Mouse (Mus musculus): ENCODE data around the gene Prkg1. TPM values are rescaled to one million over a fixed set of nuclear protein-coding genes. Genes with fewer than 3 reads are reported as not detected.

Gene Prkg1
- polyA plus RNA-seq, 1 experiment from 2014 or later: 8.1 TPM

DNA sequence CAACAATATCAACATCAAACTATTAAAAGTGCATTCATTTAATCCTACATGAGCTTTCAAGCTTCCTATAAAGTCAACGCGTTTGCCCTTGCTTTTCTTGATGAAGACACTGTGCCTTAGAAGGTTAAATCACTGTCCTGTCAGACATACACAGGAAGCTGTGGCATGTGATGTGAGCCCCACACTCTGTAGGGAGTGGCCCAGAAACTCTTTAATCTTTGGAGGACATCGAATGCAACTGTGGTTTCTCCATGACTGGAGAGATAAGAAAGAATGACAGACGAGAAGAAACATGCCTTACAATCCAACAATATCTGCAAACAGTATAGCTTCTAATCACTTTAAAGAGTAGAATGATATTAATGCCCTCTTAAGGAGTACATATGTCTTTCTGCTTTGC, 903.4 kb downstream of the Prkg1 start:
- no peak overlapping the region for H3K27ac ChIP-seq (replicated peaks)
- no peak overlapping the region for H3K4me3 ChIP-seq (replicated peaks)
- no peaks in the 10 kb centered on the region for H3K36me3 ChIP-seq
- 90% methylated on average over 4 of the region's 4 CpGs for WGBS
- no peaks in the 10 kb centered on the region for H3K9me3 ChIP-seq (replicated peaks)
- H3K9ac ChIP-seq (replicated peaks): no peak overlapping the region
- ATAC-seq (ENCODE audit: low FRiP score): no peak
- H3K27me3 ChIP-seq (replicated peaks): no peaks in the 10 kb centered on the region
- H3K4me2 ChIP-seq: no peak overlapping the region
- H3K4me1 ChIP-seq: no peaks in the 10 kb centered on the region

- no peak for ATAC-seq (ENCODE audit: low FRiP score)
- WGBS: 72% methylated on average over 4 of the region's 4 CpGs
These were observed 913.8 kb downstream of the Prkg1 start for GRCm38 (mm10) chr19:30851023-30851422.

GRCm38 (mm10) chr19:30844916-30845315, 919.9 kb downstream of the Prkg1 start:
- Histone ChIP-seq H3K9ac (replicated peaks) (no peak overlapping the region), H3K27me3 (replicated peaks) (no peaks in the 10 kb centered on the region), H3K4me1 (peaks cover 7% of the 10 kb centered on the region), H3K36me3 (no peaks in the 10 kb centered on the region), H3K4me3 (replicated peaks) (no peak overlapping the region), H3K4me2 (no peak overlapping the region), H3K9me3 (replicated peaks) (no peaks in the 10 kb centered on the region), H3K27ac (replicated peaks) (no peak overlapping the region)
- no peak for ATAC-seq (ENCODE audit: low FRiP score)
- WGBS: 78% methylated on average over 4 of the region's 4 CpGs

More at GRCm38 (mm10) chr19:30851023-30851422, 913.8 kb downstream of the Prkg1 start:
- H3K27me3 ChIP-seq (replicated peaks): no peaks in the 10 kb centered on the region
- no peak overlapping the region for H3K4me2 ChIP-seq
- H3K36me3 ChIP-seq: no peaks in the 10 kb centered on the region
- no peak overlapping the region for H3K9ac ChIP-seq (replicated peaks)
- H3K4me3 ChIP-seq (replicated peaks): no peak overlapping the region
- no peaks in the 10 kb centered on the region for H3K9me3 ChIP-seq (replicated peaks)
- H3K27ac ChIP-seq (replicated peaks): no peak overlapping the region
- no peaks in the 10 kb centered on the region for H3K4me1 ChIP-seq

GRCm38 (mm10) chr19:30843637-30844036, 921.2 kb downstream of the Prkg1 start:
- peaks cover 7% of the 10 kb centered on the region for H3K4me1 ChIP-seq
- no peak overlapping the region for H3K4me2 ChIP-seq
- H3K9me3 ChIP-seq (replicated peaks): no peaks in the 10 kb centered on the region
- WGBS: 66% methylated on average over 4 of the region's 4 CpGs
- no peak overlapping the region for H3K9ac ChIP-seq (replicated peaks)
- no peaks in the 10 kb centered on the region for H3K36me3 ChIP-seq
- peak; percentile 63 for ATAC-seq (ENCODE audit: low FRiP score)
- no peak overlapping the region for H3K4me3 ChIP-seq (replicated peaks)
- H3K27me3 ChIP-seq (replicated peaks): no peaks in the 10 kb centered on the region
- peak overlapping the region; percentile 56; the same call in 1 of the 2 replicates for H3K27ac ChIP-seq (replicated peaks)

- peak overlapping the region; percentile 13; the same call in 1 of the 2 replicates for H3K27ac ChIP-seq (replicated peaks)
- H3K36me3 ChIP-seq: no peaks in the 10 kb centered on the region
- peaks cover 7% of the 10 kb centered on the region for H3K4me1 ChIP-seq
- no peaks in the 10 kb centered on the region for H3K9me3 ChIP-seq (replicated peaks)
- H3K4me3 ChIP-seq (replicated peaks): no peak overlapping the region
- peak overlapping the region; percentile 34; the same call in 1 of the 2 replicates for H3K4me2 ChIP-seq
- peak; percentile 90 for ATAC-seq (ENCODE audit: low FRiP score)
- no peaks in the 10 kb centered on the region for H3K27me3 ChIP-seq (replicated peaks)
- WGBS: 9% methylated on average over 4 of the region's 4 CpGs
- H3K9ac ChIP-seq (replicated peaks): no peak overlapping the region
These were observed 921.7 kb downstream of the Prkg1 start for GRCm38 (mm10) chr19:30843052-30843564.

GRCm38 (mm10) chr19:30842640-30843039, 922.2 kb downstream of the Prkg1 start:
- H3K27me3 ChIP-seq (replicated peaks): no peaks in the 10 kb centered on the region
- H3K27ac ChIP-seq (replicated peaks): peak overlapping the region; percentile 13; the same call in 1 of the 2 replicates
- no peak overlapping the region for H3K4me2 ChIP-seq
- H3K4me3 ChIP-seq (replicated peaks): no peak overlapping the region
- no peak overlapping the region for H3K9ac ChIP-seq (replicated peaks)
- no peaks in the 10 kb centered on the region for H3K9me3 ChIP-seq (replicated peaks)
- WGBS: 93% methylated on average over 1 of the region's 1 CpGs
- H3K4me1 ChIP-seq: peaks cover 7% of the 10 kb centered on the region
- no peaks in the 10 kb centered on the region for H3K36me3 ChIP-seq
- ATAC-seq (ENCODE audit: low FRiP score): no peak

- Histone ChIP-seq H3K27me3 (replicated peaks) (no peaks in the 10 kb centered on the region), H3K36me3 (no peaks in the 10 kb centered on the region), H3K4me1 (no peaks in the 10 kb centered on the region), H3K4me3 (replicated peaks) (no peak overlapping the region), H3K9ac (replicated peaks) (no peak overlapping the region), H3K4me2 (no peak overlapping the region), H3K27ac (replicated peaks) (no peak overlapping the region), H3K9me3 (replicated peaks) (no peaks in the 10 kb centered on the region)
- ATAC-seq (ENCODE audit: low FRiP score): no peak
- 47% methylated on average over 1 of the region's 1 CpGs for WGBS
These were observed 931.7 kb downstream of the Prkg1 start for GRCm38 (mm10) chr19:30833045-30833651.

- no peak overlapping the region for H3K4me2 ChIP-seq
- no peaks in the 10 kb centered on the region for H3K36me3 ChIP-seq
- H3K27me3 ChIP-seq (replicated peaks): no peaks in the 10 kb centered on the region
- ATAC-seq (ENCODE audit: low FRiP score): no peak
- 89% methylated on average over 7 of the region's 7 CpGs for WGBS
- no peak overlapping the region for H3K4me3 ChIP-seq (replicated peaks)
- no peaks in the 10 kb centered on the region for H3K4me1 ChIP-seq
- H3K9me3 ChIP-seq (replicated peaks): no peaks in the 10 kb centered on the region
- no peak overlapping the region for H3K27ac ChIP-seq (replicated peaks)
- H3K9ac ChIP-seq (replicated peaks): no peak overlapping the region
These were observed 935.5 kb downstream of the Prkg1 start for GRCm38 (mm10) chr19:30829231-30829775.

GRCm38 (mm10) chr19:30827820-30828219, 937.0 kb downstream of the Prkg1 start:
- no peak overlapping the region for H3K4me2 ChIP-seq
- 84% methylated on average over 3 of the region's 3 CpGs for WGBS
- no peaks in the 10 kb centered on the region for H3K4me1 ChIP-seq
- no peaks in the 10 kb centered on the region for H3K27me3 ChIP-seq (replicated peaks)
- no peak for ATAC-seq (ENCODE audit: low FRiP score)
- H3K27ac ChIP-seq (replicated peaks): no peak overlapping the region
- no peak overlapping the region for H3K4me3 ChIP-seq (replicated peaks)
- H3K36me3 ChIP-seq: no peaks in the 10 kb centered on the region
- H3K9me3 ChIP-seq (replicated peaks): no peaks in the 10 kb centered on the region
- H3K9ac ChIP-seq (replicated peaks): no peak overlapping the region

- WGBS: 59% methylated on average over 2 of the region's 2 CpGs
These were observed 938.7 kb downstream of the Prkg1 start for GRCm38 (mm10) chr19:30826106-30826505.

GRCm38 (mm10) chr19:30815661-30816060, 949.2 kb downstream of the Prkg1 start:
- Histone ChIP-seq H3K27ac (replicated peaks) (no peak overlapping the region), H3K4me3 (replicated peaks) (no peak overlapping the region), H3K4me1 (peaks cover 8% of the 10 kb centered on the region; the same call in 1 of the 2 replicates), H3K9me3 (replicated peaks) (no peaks in the 10 kb centered on the region), H3K27me3 (replicated peaks) (no peaks in the 10 kb centered on the region), H3K4me2 (no peak overlapping the region), H3K9ac (replicated peaks) (no peak overlapping the region), H3K36me3 (no peaks in the 10 kb centered on the region)
- 36% methylated on average over 6 of the region's 6 CpGs for WGBS
- ATAC-seq (ENCODE audit: low FRiP score): peak; percentile 76

More at GRCm38 (mm10) chr19:30826106-30826505, 938.7 kb downstream of the Prkg1 start:
- H3K4me3 ChIP-seq (replicated peaks): no peak overlapping the region
- no peak overlapping the region for H3K27ac ChIP-seq (replicated peaks)
- H3K9ac ChIP-seq (replicated peaks): no peak overlapping the region
- H3K4me2 ChIP-seq: no peak overlapping the region
- no peaks in the 10 kb centered on the region for H3K27me3 ChIP-seq (replicated peaks)
- H3K36me3 ChIP-seq: no peaks in the 10 kb centered on the region
- no peaks in the 10 kb centered on the region for H3K9me3 ChIP-seq (replicated peaks)
- no peaks in the 10 kb centered on the region for H3K4me1 ChIP-seq
- ATAC-seq (ENCODE audit: low FRiP score): no peak

DNA sequence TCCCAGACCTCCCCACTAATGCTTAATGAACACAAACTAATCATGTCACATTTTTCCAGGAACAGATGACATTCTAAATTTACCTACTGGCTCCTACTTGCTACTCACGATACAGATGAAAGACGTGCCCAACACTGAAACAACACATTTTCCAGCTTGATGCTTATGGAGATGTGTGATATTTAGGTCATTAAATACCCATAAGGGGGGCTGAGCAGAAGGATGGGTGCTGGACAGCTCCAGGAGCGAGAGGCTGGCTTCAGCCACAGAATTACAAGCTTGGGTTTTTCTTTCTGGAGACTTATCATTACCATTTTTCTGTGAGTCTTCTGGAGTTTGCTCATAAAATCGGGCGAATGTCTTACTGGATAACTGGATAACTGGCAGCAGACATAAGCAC, 958.6 kb downstream of the Prkg1 start:
- H3K27ac ChIP-seq (replicated peaks): no peak overlapping the region
- no peak for ATAC-seq (ENCODE audit: low FRiP score)
- H3K27me3 ChIP-seq (replicated peaks): no peaks in the 10 kb centered on the region
- WGBS: 86% methylated on average over 5 of the region's 5 CpGs
- H3K9me3 ChIP-seq (replicated peaks): no peaks in the 10 kb centered on the region
- H3K36me3 ChIP-seq: no peaks in the 10 kb centered on the region
- H3K9ac ChIP-seq (replicated peaks): no peak overlapping the region
- no peak overlapping the region for H3K4me3 ChIP-seq (replicated peaks)
- H3K4me2 ChIP-seq: no peak overlapping the region
- H3K4me1 ChIP-seq: no peaks in the 10 kb centered on the region
